Mouse (Mus musculus) layer of hippocampus, postnatal 25 days (tissue): ENCODE data around the gene Osm. TPM values are rescaled to one million over a fixed set of nuclear protein-coding genes. Genes with fewer than 3 reads are reported as not detected.

Experiments
- DNase-seq, 2 experiments: peaks; one replicate each; pipeline ENCODE4 v3.0.0; 2022; ENCODE audit warnings: mixed read lengths in 2 of 2, low spot score in 1 of 2; ENCODE audit errors: extremely low spot score in 1 of 2
- total RNA-seq, 2 experiments: library from RNA; stranded (reverse); gene quantifications; 2 replicates each; pipeline ENCODE4 v1.2.3; 2021

Osm gene
- total RNA-seq, 2 experiments from 2014 or later, result 0.12 TPM; not detected in 1

- no peak for DNase-seq
Measured at GRCm38 (mm10) chr11:4214572-4214971, 21.6 kb upstream of the Osm start.

GRCm38 (mm10) chr11:4215061-4215460 is 21.2 kb upstream of the Osm start:
- no peak for DNase-seq

GRCm38 (mm10) chr11:4216248-4217000 is 19.8 kb upstream of the Osm start:
- no peak for DNase-seq

GRCm38 (mm10) chr11:4217914-4218629 is 18.1 kb upstream of the Osm start, which contains the start of gene Castor1:
TSS of gene Castor1 (plus strand) at chr11:4218225.
- peak; percentile 39 to 50 for DNase-seq

GRCm38 (mm10) chr11:4218637-4219036 is 17.6 kb upstream of the Osm start:
- no peak for DNase-seq

- DNase-seq, result peak; percentile 24 to 62
Measured at GRCm38 (mm10) chr11:4219317-4219751, 16.9 kb upstream of the Osm start.

- no peak for DNase-seq
Measured at GRCm38 (mm10) chr11:4219908-4220307, 16.3 kb upstream of the Osm start.

- DNase-seq, result peak; percentile 49 to 88
Measured at GRCm38 (mm10) chr11:4220443-4221400, 15.5 kb upstream of the Osm start.

GRCm38 (mm10) chr11:4222046-4222950 is 13.9 kb upstream of the Osm start:
- DNase-seq, result no peak

GRCm38 (mm10) chr11:4223393-4224188 is 12.6 kb upstream of the Osm start:
- no peak for DNase-seq

GRCm38 (mm10) chr11:4224223-4224622 is 12.0 kb upstream of the Osm start:
- no peak for DNase-seq

GRCm38 (mm10) chr11:4226569-4227325 is 9.5 kb upstream of the Osm start:
- no peak for DNase-seq

- no peak for DNase-seq
Measured at GRCm38 (mm10) chr11:4228463-4228862, 7.8 kb upstream of the Osm start.

GRCm38 (mm10) chr11:4229841-4230240 is 6.4 kb upstream of the Osm start:
- DNase-seq, result no peak

- DNase-seq, result no peak
Measured at GRCm38 (mm10) chr11:4231435-4231834, 4.8 kb upstream of the Osm start.

- no peak for DNase-seq
Measured at GRCm38 (mm10) chr11:4232644-4233043, 3.6 kb upstream of the Osm start.

GRCm38 (mm10) chr11:4235052-4235655 is 1.1 kb upstream of the Osm start:
- no peak for DNase-seq
